Mouse (Mus musculus) megakaryocyte, embryonic 14.5 days (primary cell): ENCODE data around the gene Gm49601.

Experiments
- FLI1 ChIP-seq: IDR thresholded peaks from 2 replicates; pipeline ENCODE4 v1.6.1; 2012; ENCODE audit warnings: low read length, inconsistent platforms, mixed read lengths
- GATA1 ChIP-seq: IDR thresholded peaks from 3 replicates; pipeline ENCODE4 v1.6.1; 2012; ENCODE audit warnings: mixed read lengths, low read length, inconsistent platforms, borderline replicate concordance

DNA sequence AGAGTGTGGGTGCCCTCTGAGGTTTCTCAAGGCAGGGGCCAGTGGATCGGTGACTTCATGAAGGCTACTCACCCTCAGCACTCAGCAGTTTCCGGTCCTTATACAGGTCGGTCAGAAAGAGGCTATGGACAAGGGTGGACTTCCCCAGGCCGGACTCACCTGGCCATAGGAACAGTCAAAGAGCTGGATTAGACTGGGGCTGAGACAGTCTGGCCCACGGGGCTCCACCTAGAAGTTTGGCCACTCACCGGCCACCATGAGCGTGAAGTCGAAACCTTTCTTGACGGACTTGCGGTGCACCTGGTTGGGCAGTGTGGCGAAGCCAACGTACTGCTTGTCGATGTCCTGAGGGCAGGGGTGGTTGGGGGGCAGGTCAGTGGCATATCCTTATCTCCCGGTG is 1.1 kb downstream of the Gm49601 start:
- no peak for TF ChIP-seq GATA1
- no peak for TF ChIP-seq FLI1
